Mouse (Mus musculus) E14TG2a.4 (cell line): Measurements from ENCODE around the gene Tfap4.

ENCODE experiments used
- H3K27me3 ChIP-seq: 2 replicates; pipeline ENCODE4 v1.6.1; 2014; ENCODE audit warnings: low read length, control low read depth; ENCODE audit not compliant: insufficient read depth
- H3K36me3 ChIP-seq: 2 replicates; pipeline ENCODE4 v1.6.1; 2014; ENCODE audit warnings: low read length, control low read depth; ENCODE audit not compliant: insufficient read depth
- H3K4me1 ChIP-seq: replicated peaks from 2 replicates; pipeline ENCODE4 v1.6.1; 2014; ENCODE audit warnings: low read depth, low read length, control low read depth
- H3K4me3 ChIP-seq: replicated peaks from 2 replicates; pipeline ENCODE4 v1.5.1; 2014; ENCODE audit warnings: mild to moderate bottlenecking, low read length
- H3K9me3 ChIP-seq: 2 replicates; pipeline ENCODE4 v1.6.1; 2014; ENCODE audit warnings: low read length, control low read depth
- CTCF ChIP-seq: conservative IDR thresholded peaks from 2 replicates; pipeline ENCODE4 v1.5.1; 2014; ENCODE audit warnings: low read length
- NANOG ChIP-seq: IDR thresholded peaks from 2 replicates; pipeline ENCODE4 v1.6.1; 2014; ENCODE audit warnings: borderline replicate concordance, low read length, mixed read lengths
- POU5F1 ChIP-seq: IDR thresholded peaks from 2 replicates; pipeline ENCODE4 v1.6.1; 2014; ENCODE audit warnings: low read length, borderline replicate concordance

Tfap4 gene

DNA sequence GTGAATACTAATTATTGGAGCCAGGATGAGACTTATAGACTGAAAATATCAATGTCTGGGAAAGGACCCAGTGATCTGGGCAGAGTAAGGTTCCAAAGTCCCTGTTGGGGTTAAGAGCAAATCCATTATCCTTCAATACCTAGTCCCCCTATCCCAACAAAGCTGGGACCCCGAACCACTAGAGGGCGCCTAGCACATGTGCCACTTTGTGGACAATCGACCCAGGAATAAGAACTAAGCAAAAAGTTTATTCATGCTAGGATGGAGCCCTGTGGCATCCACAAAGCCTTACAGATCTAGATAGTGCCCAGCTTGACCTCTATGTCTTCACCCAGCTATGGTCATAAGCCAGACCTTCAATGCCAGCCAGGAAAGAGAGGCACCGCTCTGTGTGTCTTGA lies 8.3 kb upstream of the Tfap4 start:
- Histone ChIP-seq H3K36me3 (no peaks in the 10 kb centered on the region), H3K4me1 (peaks cover 58% of the 10 kb centered on the region), H3K9me3 (no peaks in the 10 kb centered on the region), H3K27me3 (no peaks in the 10 kb centered on the region; the same call in 1 of the 2 replicates), H3K4me3 (no peak overlapping the region)
- TF ChIP-seq CTCF (peak; percentile 87), NANOG (no peak)

DNA sequence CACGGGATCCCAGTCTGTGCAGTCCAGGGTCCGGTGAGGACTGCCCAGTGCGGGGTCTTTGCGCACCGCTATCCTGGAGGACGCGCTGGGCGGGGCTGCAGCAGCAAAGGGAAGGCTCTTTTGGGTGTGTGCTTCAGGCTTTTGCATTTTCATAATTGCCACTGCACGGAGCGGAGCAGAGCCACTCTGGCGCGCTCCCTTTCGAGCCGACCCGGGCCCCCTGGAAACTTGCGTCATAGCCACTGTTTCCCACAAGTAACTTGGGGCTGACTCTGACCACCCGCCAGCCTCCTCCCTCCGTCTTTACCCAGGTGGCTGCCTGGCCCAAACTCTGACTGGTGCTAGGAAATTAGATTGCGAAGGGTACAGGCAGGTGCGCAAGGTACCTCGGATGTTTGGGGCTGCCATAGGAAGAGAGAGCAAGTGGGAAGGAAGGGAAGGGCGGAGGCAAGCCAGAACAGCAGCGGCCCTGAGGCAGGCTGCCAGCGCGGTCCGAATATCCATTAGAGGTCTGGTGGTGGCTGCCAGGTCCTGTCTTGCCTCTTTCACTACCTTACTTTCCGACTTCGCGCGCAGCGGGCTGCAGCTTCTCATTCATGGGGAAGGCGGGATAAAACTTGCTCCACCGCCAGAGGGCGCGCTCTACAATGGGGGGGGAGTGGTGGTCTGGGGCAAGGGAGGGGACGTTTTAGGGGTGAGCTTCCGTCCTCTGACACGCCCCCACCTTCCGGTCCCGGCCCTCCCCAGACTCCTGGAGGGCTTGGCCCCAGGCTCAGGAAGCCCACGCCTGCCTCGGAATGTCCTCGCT lies 695 bp upstream of the Tfap4 start:
- Histone ChIP-seq H3K27me3 (no peaks in the 10 kb centered on the region), H3K9me3 (no peaks in the 10 kb centered on the region), H3K36me3 (peaks cover 9% of the 10 kb centered on the region), H3K4me3 (peak overlapping the region; percentile 97), H3K4me1 (peaks cover 40% of the 10 kb centered on the region)
- TF ChIP-seq CTCF (peak; percentile 64), NANOG (no peak)

DNA sequence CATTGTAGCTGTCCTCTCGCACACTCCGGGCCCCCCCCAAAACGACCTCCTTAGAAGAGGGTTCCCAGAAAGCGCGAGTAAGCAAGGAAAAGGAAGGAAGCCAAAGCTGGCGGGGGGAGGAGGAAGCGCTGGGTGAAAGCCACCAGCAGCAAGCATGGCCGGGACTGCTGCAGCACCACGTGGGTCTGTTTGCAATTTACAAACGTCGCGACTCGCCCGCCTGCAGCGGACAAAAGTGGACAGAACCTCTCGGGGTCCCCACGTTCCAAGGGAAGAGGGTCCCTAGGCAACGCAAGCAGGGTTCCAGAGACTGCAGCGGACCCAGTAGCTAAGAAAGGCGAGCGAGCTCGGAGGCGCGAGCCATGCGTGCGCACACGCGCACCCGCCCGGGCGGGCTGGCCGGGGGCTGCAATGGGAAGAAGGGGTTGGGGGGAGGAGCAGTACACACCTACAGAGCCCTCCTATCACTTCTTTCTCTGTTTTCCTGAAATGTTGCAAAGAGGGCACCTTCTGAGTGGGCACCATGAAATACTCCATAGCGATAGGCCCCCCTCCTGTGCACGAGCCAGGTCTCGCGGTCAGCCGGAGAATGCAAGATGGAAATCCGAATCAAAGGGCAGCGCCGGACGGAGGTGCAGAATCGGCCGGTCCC lies 548 bp downstream of the Tfap4 start:
- no peak for TF ChIP-seq CTCF
- TF ChIP-seq POU5F1, result no peak
- no peak for TF ChIP-seq NANOG

DNA sequence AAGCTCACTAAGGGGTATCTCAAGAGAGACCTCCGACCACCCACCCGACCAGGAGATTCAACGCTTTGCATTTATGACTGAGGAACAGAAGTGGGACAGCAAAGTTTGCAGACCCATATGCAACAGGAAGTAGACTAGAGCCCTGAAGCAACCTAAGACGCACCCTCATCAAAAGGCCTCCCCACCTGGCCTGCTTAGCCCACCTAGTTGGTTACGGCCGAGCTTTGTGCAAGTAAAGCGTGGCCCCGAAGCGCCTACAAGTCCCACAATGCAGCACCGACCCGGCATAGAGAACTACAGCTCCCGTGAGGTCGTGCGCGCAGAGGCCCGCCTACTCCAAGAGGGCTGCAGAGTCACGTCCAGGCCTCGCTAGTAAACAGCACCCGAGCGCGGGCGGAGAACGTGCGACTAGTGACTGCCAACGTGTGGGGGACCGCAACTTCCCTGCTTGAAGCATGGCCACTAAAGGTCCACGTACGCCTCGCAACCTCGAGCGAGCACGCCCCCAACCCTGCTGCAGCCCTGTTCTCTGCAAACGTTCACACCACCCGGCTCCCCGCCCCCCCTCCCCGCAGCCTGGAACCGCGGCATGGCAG lies 1.2 kb downstream of the Tfap4 start:
- Histone ChIP-seq H3K27me3 (no peaks in the 10 kb centered on the region), H3K36me3 (peaks cover 28% of the 10 kb centered on the region), H3K9me3 (no peaks in the 10 kb centered on the region), H3K4me1 (peaks cover 52% of the 10 kb centered on the region), H3K4me3 (peak overlapping the region; percentile 97)
- TF ChIP-seq CTCF, result no peak
- TF ChIP-seq POU5F1, result no peak
- TF ChIP-seq NANOG, result no peak

More for the DNA sequence above, 548 bp downstream of the Tfap4 start:
- H3K4me3 ChIP-seq, result peak overlapping the region; percentile 97
- H3K4me1 ChIP-seq, result peaks cover 46% of the 10 kb centered on the region
- no peaks in the 10 kb centered on the region for H3K27me3 ChIP-seq
- no peaks in the 10 kb centered on the region for H3K9me3 ChIP-seq
- peaks cover 22% of the 10 kb centered on the region for H3K36me3 ChIP-seq

DNA sequence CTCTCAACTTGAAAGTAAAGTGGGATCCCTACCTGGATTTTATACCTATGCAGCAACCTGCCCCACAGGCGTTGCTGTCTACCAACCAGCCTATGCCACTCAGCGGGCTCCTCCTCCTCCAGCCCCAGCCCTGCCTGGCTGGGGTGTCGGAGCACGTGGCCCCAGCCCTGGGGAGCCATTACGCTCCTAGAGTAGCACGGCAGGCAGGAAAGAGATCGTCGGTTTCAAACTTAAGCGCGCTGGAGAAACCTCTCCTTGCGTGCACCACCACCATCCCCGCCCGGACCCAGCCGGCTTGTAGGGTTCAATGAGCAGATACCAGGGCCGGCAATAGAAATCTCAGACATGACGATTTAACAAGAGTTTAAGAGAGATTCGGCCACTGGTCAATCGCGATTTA lies 1.7 kb downstream of the Tfap4 start:
- H3K27me3 ChIP-seq, result no peaks in the 10 kb centered on the region
- no peak for TF ChIP-seq POU5F1
- TF ChIP-seq CTCF, result no peak
- TF ChIP-seq NANOG, result no peak
- peaks cover 33% of the 10 kb centered on the region for H3K36me3 ChIP-seq
- peak overlapping the region; percentile 97 for H3K4me3 ChIP-seq
- H3K4me1 ChIP-seq, result peaks cover 57% of the 10 kb centered on the region
- no peaks in the 10 kb centered on the region for H3K9me3 ChIP-seq

DNA sequence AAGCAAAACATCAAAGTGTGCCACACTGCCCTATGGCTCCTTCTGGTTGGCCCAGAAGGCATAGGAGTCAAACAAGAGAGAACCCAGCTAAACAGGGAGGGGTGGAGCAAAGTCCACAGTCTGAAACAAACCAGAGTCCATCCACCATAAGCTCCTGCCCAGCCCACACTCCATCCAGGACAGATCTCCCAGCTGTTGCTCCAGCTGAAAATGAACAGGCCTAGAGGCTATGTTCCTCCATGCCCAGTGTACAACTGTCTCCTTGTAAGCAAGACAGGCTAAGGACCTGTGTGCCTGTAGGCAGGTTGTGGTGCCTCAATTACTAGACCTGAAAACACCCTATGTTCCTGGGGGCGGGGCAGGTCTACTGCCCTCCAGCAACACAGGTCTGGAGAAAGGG lies 2.6 kb downstream of the Tfap4 start:
- peaks cover 41% of the 10 kb centered on the region for H3K36me3 ChIP-seq
- H3K4me1 ChIP-seq, result peaks cover 66% of the 10 kb centered on the region
- TF ChIP-seq CTCF, result no peak
- TF ChIP-seq NANOG, result no peak
- H3K4me3 ChIP-seq, result peak overlapping the region; percentile 97
- no peaks in the 10 kb centered on the region for H3K27me3 ChIP-seq
- no peaks in the 10 kb centered on the region for H3K9me3 ChIP-seq

DNA sequence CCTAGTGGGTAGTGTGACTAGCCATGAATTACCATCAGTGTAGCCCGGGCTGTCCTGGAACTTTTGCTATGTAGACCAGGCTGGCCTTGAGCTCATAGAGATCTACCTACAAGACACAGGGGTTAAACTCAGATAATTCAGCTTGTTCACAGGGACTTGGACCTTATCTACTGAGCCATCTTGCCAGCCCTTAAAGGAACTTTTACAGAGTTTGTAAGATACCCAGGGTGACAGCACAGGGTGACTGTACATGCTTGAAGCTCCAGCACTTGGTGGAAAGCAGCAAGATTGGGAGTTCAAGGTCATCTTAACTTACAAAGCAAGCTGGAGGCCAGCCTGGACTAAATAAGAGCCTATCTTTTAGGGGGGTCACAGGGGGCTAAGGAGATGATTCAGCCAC lies 4.1 kb downstream of the Tfap4 start:
- H3K4me3 ChIP-seq, result no peak overlapping the region
- no peaks in the 10 kb centered on the region for H3K9me3 ChIP-seq
- TF ChIP-seq NANOG (no peak), POU5F1 (no peak), CTCF (no peak)
- no peaks in the 10 kb centered on the region for H3K27me3 ChIP-seq
- peaks cover 56% of the 10 kb centered on the region for H3K36me3 ChIP-seq
- peaks cover 71% of the 10 kb centered on the region for H3K4me1 ChIP-seq

DNA sequence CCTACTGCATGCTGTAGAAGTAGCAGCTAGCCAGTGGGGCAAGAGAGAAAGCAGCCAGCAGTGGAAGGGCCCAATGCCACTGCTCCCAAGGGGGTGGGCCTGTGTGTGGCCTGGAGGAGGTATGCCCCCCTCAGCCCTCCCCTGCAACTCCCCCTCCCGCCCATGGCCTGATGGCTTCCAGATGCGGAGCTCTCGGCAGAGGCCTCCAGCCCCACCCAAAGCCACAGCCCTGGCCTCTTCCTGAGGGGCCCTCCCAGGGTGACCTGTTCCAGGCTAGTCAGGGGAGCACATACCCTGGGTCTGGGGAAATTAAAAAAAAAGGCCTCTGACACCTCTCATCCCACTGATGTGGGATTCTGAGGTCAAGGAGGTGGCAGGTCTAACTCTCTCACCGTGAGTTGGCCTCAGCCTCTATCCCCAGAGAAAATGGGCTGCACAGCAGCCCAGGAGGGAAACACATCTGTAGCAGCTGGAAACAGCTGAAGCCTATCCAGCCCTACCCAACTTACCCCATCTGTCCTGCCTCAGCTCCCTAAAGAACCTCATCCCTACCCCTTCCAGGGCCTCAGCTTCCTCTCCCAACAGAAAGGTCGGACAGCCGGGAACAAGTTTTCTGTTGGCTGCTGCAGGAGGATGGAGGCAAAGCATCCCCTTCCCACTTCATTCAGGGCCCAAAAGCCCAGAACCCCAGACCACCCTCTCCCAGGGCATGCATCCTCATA lies 6.7 kb downstream of the Tfap4 start:
- H3K36me3 ChIP-seq, result peaks cover 80% of the 10 kb centered on the region
- no peak for TF ChIP-seq CTCF
- no peak for TF ChIP-seq NANOG
- no peak for TF ChIP-seq POU5F1
- H3K4me1 ChIP-seq, result peaks cover 82% of the 10 kb centered on the region
- H3K4me3 ChIP-seq, result peak overlapping the region; percentile 43
- no peaks in the 10 kb centered on the region for H3K9me3 ChIP-seq
- H3K27me3 ChIP-seq, result no peaks in the 10 kb centered on the region
